ENCODE assay signal across 8 mouse cellular contexts in the genomic region with DNA sequence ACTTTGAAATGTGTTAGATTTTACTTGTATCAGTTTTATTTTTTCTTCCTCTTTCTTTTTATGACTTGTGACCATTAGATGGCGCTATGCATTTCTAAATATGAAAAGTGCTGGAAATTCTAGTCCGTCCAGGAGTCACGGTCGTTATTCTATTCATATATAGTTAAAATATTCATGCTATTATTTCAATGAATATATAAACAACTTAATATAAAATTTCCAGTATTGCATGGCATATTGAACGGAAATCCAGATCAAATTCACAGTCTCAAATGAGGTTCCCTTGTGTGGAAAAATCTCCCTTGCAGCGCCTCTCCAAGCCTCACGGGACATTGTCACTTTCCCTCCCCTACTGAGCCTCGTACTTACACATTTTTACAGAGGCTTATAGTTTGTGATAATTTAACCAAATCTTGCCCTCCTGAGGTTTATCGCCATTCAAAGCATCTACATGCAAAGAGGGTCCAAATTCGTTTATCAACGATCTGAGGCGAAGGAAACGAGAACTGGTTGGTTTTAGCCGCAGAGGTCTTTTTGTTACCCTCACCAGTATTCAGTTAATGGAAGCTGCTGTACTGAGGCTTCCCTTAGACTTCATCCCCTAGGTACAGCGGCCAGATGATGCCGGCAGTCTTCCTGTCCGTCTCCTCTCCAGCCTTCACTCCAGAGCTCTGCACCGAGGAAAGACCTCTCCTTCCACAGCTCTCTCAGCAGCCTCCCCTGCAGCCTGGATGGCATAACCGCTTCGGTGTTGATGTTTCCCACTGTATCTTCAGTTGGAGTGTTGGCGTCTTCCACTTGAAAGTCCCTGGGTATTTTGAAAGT. TPM values are rescaled to one million over a fixed set of nuclear protein-coding genes. Genes with fewer than 3 reads are reported as not detected.
DNase-seq lines count a peak whose midpoint lies in the region; ATAC-seq lines count a peak whose summit lies in the region.

No protein-coding gene starts in this region.

- no peak overlapping the region for H3K27ac ChIP-seq in forebrain, embryonic 13.5 days
- H3K27ac ChIP-seq in limb, embryonic 10.5 days = no peak overlapping the region
- H3K27ac ChIP-seq in midbrain, embryonic 15.5 days = no peak overlapping the region

- WGBS in forebrain, embryonic 13.5 days = 19% methylated on average over 21 of the region's 21 CpGs
- 26% methylated on average over 21 of the region's 21 CpGs for WGBS in limb, embryonic 10.5 days
- 15% methylated on average over 21 of the region's 21 CpGs for WGBS in midbrain, embryonic 15.5 days

- H3K9ac ChIP-seq in forebrain, embryonic 13.5 days = peak overlapping the region; percentile 51
- H3K9ac ChIP-seq in midbrain, embryonic 15.5 days = peak overlapping the region; percentile 40

- peak; percentile 45 for ATAC-seq in forebrain, embryonic 13.5 days
- ATAC-seq in midbrain, embryonic 15.5 days (replicated peaks) = peak; percentile 37; the same call in 1 of the 2 replicates

- peaks cover 7% of the 10 kb centered on the region for H3K4me1 ChIP-seq in forebrain, embryonic 13.5 days
- H3K4me1 ChIP-seq in limb, embryonic 10.5 days = no peaks in the 10 kb centered on the region
- H3K4me1 ChIP-seq in midbrain, embryonic 15.5 days = no peaks in the 10 kb centered on the region

- peak overlapping the region; percentile 62 for H3K4me2 ChIP-seq in forebrain, embryonic 13.5 days
- H3K4me2 ChIP-seq in midbrain, embryonic 15.5 days = peak overlapping the region; percentile 65

- intact Hi-C loops in heart, postnatal 25 days (cut with DNase I) = loop anchor here (1.0 to 10.0 kb wide), 4 partner anchors 128 to 730 kb away; a partner anchor contains a TSS
- intact Hi-C loops in left cerebral cortex, postnatal 4 days (cut with DNase I) = loop anchor here (2.0 kb wide), 1 partner anchor 128 kb away; no protein-coding TSS in a partner anchor

- no peaks in the 10 kb centered on the region for H3K9me3 ChIP-seq in forebrain, embryonic 13.5 days (replicated peaks)
- no peaks in the 10 kb centered on the region for H3K9me3 ChIP-seq in limb, embryonic 10.5 days (replicated peaks)
- H3K9me3 ChIP-seq in midbrain, embryonic 15.5 days = no peaks in the 10 kb centered on the region

- peak; percentile 86 for DNase-seq in heart, adult 11 months
- no peak for DNase-seq in heart, postnatal 25 days (ENCODE audit: low spot score)
- DNase-seq in NIH3T3 (ENCODE audit: low read depth) = peak; percentile 73
- DNase-seq in limb, embryonic 10.5 days (ENCODE audit: low spot score) = no peak
- DNase-seq in adrenal gland, postnatal 10 days = no peak
- no peak for DNase-seq in left cerebral cortex, postnatal 4 days

- H3K27me3 ChIP-seq in forebrain, embryonic 13.5 days = peaks cover 14% of the 10 kb centered on the region; the same call in 1 of the 2 replicates
- H3K27me3 ChIP-seq in limb, embryonic 10.5 days (ENCODE audit: low read depth, poor library complexity, severe bottlenecking) = peaks cover 15% of the 10 kb centered on the region
- no peaks in the 10 kb centered on the region for H3K27me3 ChIP-seq in midbrain, embryonic 15.5 days (replicated peaks)

- peak overlapping the region; percentile 35 for H3K4me3 ChIP-seq in forebrain, embryonic 13.5 days
- peak overlapping the region; percentile 39 for H3K4me3 ChIP-seq in limb, embryonic 10.5 days
- H3K4me3 ChIP-seq in midbrain, embryonic 15.5 days = peak overlapping the region; percentile 38

- no peaks in the 10 kb centered on the region for H3K36me3 ChIP-seq in forebrain, embryonic 13.5 days (ENCODE audit: poor library complexity, severe bottlenecking)
- no peaks in the 10 kb centered on the region for H3K36me3 ChIP-seq in limb, embryonic 10.5 days
- no peaks in the 10 kb centered on the region for H3K36me3 ChIP-seq in midbrain, embryonic 15.5 days (replicated peaks)

RNA-seq across cellular contexts. Expression of a gene that starts 18.8 kb away (rescaled TPM):
- under 1 TPM; 0.08 to 0.13 TPM for total RNA-seq in heart, postnatal 25 days (2021)
- polyA plus RNA-seq in forebrain, embryonic 13.5 days (2015; fragmentation: Nextera tagmentation; extraction: Ambion mirVana) = 0.16 and 0.21 TPM in 2 replicates
- polyA plus RNA-seq in limb, embryonic 10.5 days (2016; fragmentation: Nextera tagmentation; extraction: Ambion mirVana) = 9.1 and 15.7 TPM in 2 replicates
- 0.31 and 0.49 TPM in 2 replicates for polyA plus RNA-seq in midbrain, embryonic 15.5 days (2015; fragmentation: Nextera tagmentation; extraction: Ambion mirVana)
- total RNA-seq in adrenal gland, postnatal 10 days (2021) = 1 to 10 TPM; 3.0 to 5.8 TPM
- total RNA-seq in left cerebral cortex, postnatal 4 days (2021) = under 1 TPM; 0.28 to 0.42 TPM

RNA-seq across cellular contexts. Expression of a gene that starts 19.6 kb away (rescaled TPM):
- total RNA-seq in heart, postnatal 25 days (2021) = 10 to 100 TPM; 16.1 to 18.8 TPM
- 2.1 and 3.1 TPM in 2 replicates for polyA plus RNA-seq in forebrain, embryonic 13.5 days (2015; fragmentation: Nextera tagmentation; extraction: Ambion mirVana)
- 6.4 and 7.4 TPM in 2 replicates for polyA plus RNA-seq in limb, embryonic 10.5 days (2016; fragmentation: Nextera tagmentation; extraction: Ambion mirVana)
- 10.1 and 10.3 TPM in 2 replicates for polyA plus RNA-seq in midbrain, embryonic 15.5 days (2015; fragmentation: Nextera tagmentation; extraction: Ambion mirVana)
- 10 to 100 TPM; 21.7 to 25.6 TPM for total RNA-seq in adrenal gland, postnatal 10 days (2021)
- 1 to 10 TPM; 7.3 to 9.1 TPM for total RNA-seq in left cerebral cortex, postnatal 4 days (2021)

Comparison
In these comparisons a context has a peak if more than half of its experiments do, and no peak if none do; other contexts are left out.
1. DNase-seq: peak in heart, adult 11 months (single experiment) and NIH3T3 (single experiment); none in heart, postnatal 25 days (single experiment), limb, embryonic 10.5 days (single experiment), adrenal gland, postnatal 10 days (single experiment) and left cerebral cortex, postnatal 4 days (single experiment).
2. Peak in every context shown above with its lines, with median percentiles within 50 percentile points of each other: H3K4me3 ChIP-seq.